Mouse (Mus musculus) neutrophil, adult 5-6 weeks (primary cell): ENCODE data around the gene Vps45. TPM values are rescaled to one million over a fixed set of nuclear protein-coding genes. Genes with fewer than 3 reads are reported as not detected.

Experiments
- ATAC-seq: fragments of 151-379, 151-347 bp; 2 replicates; pipeline ENCODE4 v1.8.0; 2017; ENCODE audit warnings: mild to moderate bottlenecking, moderate TSS enrichment; ENCODE audit not compliant: insufficient number of reproducible peaks, poor library complexity, low FRiP score, severe bottlenecking; ENCODE audit errors: extremely low read depth
- total RNA-seq: library from RNA; stranded (forward); fragments of 200-1000 nt; gene quantifications from 2 replicates; pipeline ENCODE4 v1.2.3, GENCODE M21; 2017

The Vps45 gene
- total RNA-seq, 1 experiment from 2014 or later, result 8.4 TPM

GRCm38 (mm10) chr3:96012805-96013204 lies 45.5 kb downstream of the Vps45 start:
- no peak for ATAC-seq

GRCm38 (mm10) chr3:96008463-96008862 lies 49.8 kb downstream of the Vps45 start:
- ATAC-seq, result no peak

GRCm38 (mm10) chr3:96001560-96001959 lies 56.7 kb downstream of the Vps45 start:
- no peak for ATAC-seq

- no peak for ATAC-seq
These were observed 57.3 kb downstream of the Vps45 start for GRCm38 (mm10) chr3:96000921-96001501.

- no peak for ATAC-seq
These were observed 58.1 kb downstream of the Vps45 start for GRCm38 (mm10) chr3:96000080-96000632.

- ATAC-seq, result no peak
These were observed 58.8 kb downstream of the Vps45 start for GRCm38 (mm10) chr3:95999308-96000079.

GRCm38 (mm10) chr3:95997203-95997721 lies 61.0 kb downstream of the Vps45 start:
- peak; percentile 82 for ATAC-seq

GRCm38 (mm10) chr3:95996451-95997073 lies 61.7 kb downstream of the Vps45 start:
- ATAC-seq, result no peak

- peak; percentile 14; the same call in 1 of the 2 replicates for ATAC-seq
These were observed 62.4 kb downstream of the Vps45 start, which contains the start of gene Plekho1 for GRCm38 (mm10) chr3:95995802-95996428. Gene Plekho1, minus strand, starts transcription at chr3:95996001.

GRCm38 (mm10) chr3:95994975-95995801 lies 63.1 kb downstream of the Vps45 start:
- ATAC-seq, result no peak

- ATAC-seq, result peak; percentile 21; the same call in 1 of the 2 replicates
These were observed 63.9 kb downstream of the Vps45 start for GRCm38 (mm10) chr3:95994381-95994846.

GRCm38 (mm10) chr3:95993881-95994280 lies 64.4 kb downstream of the Vps45 start:
- ATAC-seq, result no peak

- ATAC-seq, result no peak
These were observed 65.2 kb downstream of the Vps45 start for GRCm38 (mm10) chr3:95992990-95993603.

GRCm38 (mm10) chr3:95990413-95990941 lies 67.8 kb downstream of the Vps45 start:
- peak; percentile 20; the same call in 1 of the 2 replicates for ATAC-seq

GRCm38 (mm10) chr3:95988969-95989368 lies 69.3 kb downstream of the Vps45 start:
- no peak for ATAC-seq

- ATAC-seq, result no peak
These were observed 70.1 kb downstream of the Vps45 start for GRCm38 (mm10) chr3:95988138-95988537.

GRCm38 (mm10) chr3:95987386-95988110 lies 70.7 kb downstream of the Vps45 start:
- peak; percentile 61 for ATAC-seq
